Mouse (Mus musculus) liver, embryonic 13.5 days (tissue): ENCODE data around the gene Ltbp4. TPM values are rescaled to one million over a fixed set of nuclear protein-coding genes. Genes with fewer than 3 reads are reported as not detected.

Source experiments
- ATAC-seq: fragments of 200-750 bp; cut with Nextera tagmentation; 2 replicates; pipeline ENCODE4 v1.8.0; 2017; ENCODE audit warnings: low read depth, mild to moderate bottlenecking, moderate number of reproducible peaks, moderate library complexity
- DNase-seq: peaks from one replicate; pipeline ENCODE4 v3.0.0; 2022
- H3K27ac ChIP-seq: fragments of 300-500 bp; sonication (generic); 2 replicates; pipeline ENCODE4 v1.5.1; 2015; ENCODE audit warnings: moderate library complexity, mild to moderate bottlenecking, inconsistent platforms
- H3K27me3 ChIP-seq: fragments of 300-500 bp; sonication (generic); 2 replicates; pipeline ENCODE4 v1.6.1; 2015; ENCODE audit warnings: mild to moderate bottlenecking, inconsistent platforms
- H3K36me3 ChIP-seq: fragments of 300-500 bp; sonication (generic); 2 replicates; pipeline ENCODE4 v1.6.1; 2015; ENCODE audit warnings: mild to moderate bottlenecking, inconsistent platforms
- H3K4me1 ChIP-seq: fragments of 300-500 bp; sonication (generic); replicated peaks from 2 replicates; pipeline ENCODE4 v1.6.1; 2015; ENCODE audit warnings: inconsistent platforms
- H3K4me2 ChIP-seq: fragments of 300-500 bp; sonication (generic); 2 replicates; pipeline ENCODE4 v1.6.1; 2015; ENCODE audit warnings: inconsistent platforms, mild to moderate bottlenecking, moderate library complexity
- H3K4me3 ChIP-seq: fragments of 300-500 bp; sonication (generic); replicated peaks from 2 replicates; pipeline ENCODE4 v1.5.1; 2015; ENCODE audit warnings: mild to moderate bottlenecking, inconsistent platforms
- H3K9ac ChIP-seq: fragments of 300-500 bp; sonication (generic); 2 replicates; pipeline ENCODE4 v1.6.1; 2015; ENCODE audit warnings: mild to moderate bottlenecking, inconsistent platforms
- H3K9me3 ChIP-seq: fragments of 300-500 bp; sonication (generic); replicated peaks from 2 replicates; pipeline ENCODE4 v1.6.1; 2016; ENCODE audit warnings: inconsistent platforms
- WGBS: fragments of 180-500 bp; shearing (Covaris S2); methylation state at CpG from one replicate; pipeline ENCODE4 v1.1.7; 2015; ENCODE audit not compliant: insufficient replicate concordance; 5-methylcytosine and 5-hydroxymethylcytosine counted together
- polyA plus RNA-seq: library from polyadenylated mRNA; unstranded; fragments of >200 nt; fragmentation: Nextera tagmentation; extraction: Ambion mirVana; gene quantifications from 2 replicates; pipeline ENCODE4 v1.2.1, GENCODE M21; 2015

Gene Ltbp4
- 3.6 and 3.9 TPM in 2 replicates for polyA plus RNA-seq

DNA sequence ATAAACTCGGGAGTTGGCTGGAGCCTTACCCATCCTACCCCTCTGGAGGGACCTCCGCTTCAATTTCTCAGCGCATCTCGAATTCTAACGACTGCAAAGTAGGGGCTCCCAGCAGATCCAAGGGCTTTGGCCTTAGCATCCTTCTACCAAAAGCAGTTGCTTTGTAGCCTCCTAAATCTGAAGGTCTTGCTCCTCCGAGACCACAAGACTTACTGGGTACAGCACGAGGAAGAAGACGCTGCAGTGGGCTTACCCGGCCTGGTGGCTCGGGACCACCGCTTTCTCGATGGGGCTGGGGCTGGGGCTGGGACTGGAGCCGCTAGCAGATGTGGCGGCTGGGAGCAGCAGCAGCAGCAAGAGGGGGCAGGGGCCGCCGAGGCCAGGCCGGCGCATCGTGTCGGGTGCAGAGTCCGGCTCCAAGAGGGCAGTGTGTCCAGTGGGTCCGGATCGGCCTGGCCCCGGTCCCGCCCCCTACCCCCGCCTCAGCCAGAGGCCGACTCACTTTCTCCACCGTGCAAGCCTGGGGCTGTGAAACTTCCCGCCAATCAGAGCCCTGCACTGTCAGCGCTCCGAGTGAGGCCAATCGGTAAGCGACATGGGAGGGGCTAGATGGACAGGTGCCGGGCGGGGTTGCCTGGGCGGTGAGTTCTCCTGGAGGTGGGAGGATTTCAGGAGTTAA is at the start of gene Ltbp4:
TSS of gene Ltbp4 (minus strand) at position 518 of the 679 bp plus-strand sequence.
- WGBS: 2% methylated on average over 36 of the region's 36 CpGs
- no peak within 1 kb of the TSS; the same call in 1 of the 2 replicates for H3K9ac ChIP-seq
- H3K4me3 ChIP-seq: peak within 1 kb of the TSS; percentile 34
- H3K36me3 ChIP-seq: 0 out of 2 replicates have a peak, but pooled peaks cover under 1% of the 10 kb centered on the region
- H3K9me3 ChIP-seq: no peaks in the 10 kb centered on the region
- no peak for DNase-seq
- no peak within 1 kb of the TSS for H3K27ac ChIP-seq
- H3K4me2 ChIP-seq: peak within 1 kb of the TSS; percentile 53
- peaks cover 39% of the 10 kb centered on the region for H3K4me1 ChIP-seq
- peaks cover 79% of the 10 kb centered on the region for H3K27me3 ChIP-seq
- ATAC-seq: peak; percentile 67

DNA sequence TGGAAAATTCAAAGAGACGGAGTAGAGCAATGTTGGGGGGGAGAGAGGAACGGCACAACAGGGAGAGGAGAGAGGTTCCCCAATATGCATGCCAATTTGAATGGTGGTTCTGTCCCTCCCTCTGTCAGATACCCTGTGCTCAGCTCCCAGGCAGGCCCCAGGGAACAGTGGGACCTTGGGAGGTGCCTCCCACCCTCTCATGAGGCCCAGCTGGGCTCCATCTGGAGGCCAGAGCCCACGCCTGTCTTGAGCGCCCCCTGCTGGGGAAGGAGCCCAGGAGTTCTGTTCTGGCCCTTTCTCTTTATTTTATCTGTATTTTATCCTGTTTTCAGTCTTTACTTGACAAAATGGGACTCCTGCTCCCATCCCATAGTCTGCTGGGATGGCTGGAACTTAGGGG is 47.2 kb upstream of the Ltbp4 start:
- Histone ChIP-seq H3K4me2 (no peak overlapping the region), H3K4me3 (no peak overlapping the region), H3K27me3 (peaks cover 15% of the 10 kb centered on the region), H3K9me3 (no peaks in the 10 kb centered on the region), H3K27ac (0 out of 2 replicates have a peak overlapping the region, but pooled peaks have one; percentile 34), H3K9ac (no peak overlapping the region), H3K36me3 (no peaks in the 10 kb centered on the region), H3K4me1 (peaks cover 24% of the 10 kb centered on the region)
- WGBS: 32% methylated on average over 4 of the region's 4 CpGs
- peak; percentile 42 for DNase-seq
- ATAC-seq: no peak

DNA sequence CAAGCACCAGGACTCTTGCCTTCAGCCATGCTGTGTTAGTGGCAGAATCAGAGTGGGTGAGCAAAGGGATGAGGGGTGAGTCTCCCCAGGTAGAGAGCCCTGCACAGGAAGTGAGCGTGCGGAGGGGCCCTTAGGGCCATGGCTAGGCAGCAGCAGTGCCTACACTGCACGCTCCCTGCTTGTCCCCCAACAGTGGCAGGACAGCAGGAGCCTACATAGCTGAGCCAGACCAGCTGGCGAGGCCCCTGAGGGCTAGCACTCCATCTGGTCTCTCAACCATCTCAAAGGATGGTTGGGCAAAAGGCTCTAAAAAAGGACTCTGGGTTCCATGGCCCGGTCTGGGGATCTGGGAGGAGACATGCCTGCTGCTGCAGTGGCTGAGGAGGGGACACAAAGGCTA is 46.6 kb upstream of the Ltbp4 start:
- H3K4me3 ChIP-seq: no peak overlapping the region
- no peak overlapping the region; the same call in 1 of the 2 replicates for H3K9ac ChIP-seq
- peaks cover 24% of the 10 kb centered on the region for H3K4me1 ChIP-seq
- H3K27me3 ChIP-seq: peaks cover 21% of the 10 kb centered on the region
- H3K9me3 ChIP-seq: no peaks in the 10 kb centered on the region
- ATAC-seq (no peak), DNase-seq (no peak)
- no peak overlapping the region for H3K4me2 ChIP-seq
- 73% methylated on average over 5 of the region's 5 CpGs for WGBS
- H3K27ac ChIP-seq: peak overlapping the region; percentile 34; the same call in 1 of the 2 replicates
- H3K36me3 ChIP-seq: no peaks in the 10 kb centered on the region

DNA sequence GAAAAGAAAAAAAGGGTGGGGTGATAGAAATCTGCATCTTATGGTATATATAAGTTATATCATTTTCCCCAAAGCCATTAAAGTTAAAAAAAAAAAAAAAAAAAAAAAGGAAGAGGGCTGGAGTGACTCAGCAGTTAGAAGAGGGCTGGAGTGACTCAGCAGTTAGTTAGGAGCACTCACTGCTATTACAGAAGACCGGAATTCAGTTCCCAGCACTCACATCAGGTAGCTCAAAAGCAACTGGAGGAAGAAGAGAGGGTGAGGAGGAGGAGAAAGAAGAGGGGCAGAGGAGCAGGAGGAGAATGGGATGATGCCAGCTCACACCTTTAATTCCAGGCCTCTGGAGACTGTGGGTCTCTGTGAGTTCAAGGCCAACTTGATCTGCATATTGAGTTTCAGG is 45.7 kb upstream of the Ltbp4 start:
- 48% methylated on average over 1 of the region's 1 CpGs for WGBS
- Histone ChIP-seq H3K4me1 (peaks cover 24% of the 10 kb centered on the region), H3K4me2 (no peak overlapping the region), H3K4me3 (no peak overlapping the region), H3K27me3 (peaks cover 28% of the 10 kb centered on the region), H3K36me3 (no peaks in the 10 kb centered on the region), H3K27ac (peak overlapping the region; percentile 37), H3K9ac (no peak overlapping the region; the same call in 1 of the 2 replicates), H3K9me3 (no peaks in the 10 kb centered on the region)
- peak; percentile 39 for DNase-seq
- ATAC-seq: peak; percentile 47; the same call in 1 of the 2 replicates

DNA sequence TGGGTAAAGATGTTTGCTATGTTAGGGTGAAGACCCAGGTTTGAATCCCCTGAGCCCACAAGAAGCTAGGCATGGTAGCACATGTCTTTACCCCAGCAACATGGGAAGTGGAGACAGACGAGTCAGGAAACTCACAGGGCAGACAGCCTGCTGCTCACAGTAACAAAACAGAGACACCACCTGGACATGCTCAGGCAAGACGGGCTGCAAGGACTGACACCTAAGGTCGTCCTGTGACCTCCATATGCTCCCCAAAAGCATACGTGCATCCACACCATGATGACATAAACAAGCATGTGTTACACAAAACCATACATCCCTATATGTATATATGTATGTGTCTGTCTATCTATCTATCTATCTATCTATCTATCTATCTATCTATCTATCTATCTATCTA is 44.1 kb upstream of the Ltbp4 start:
- H3K4me3 ChIP-seq: no peak overlapping the region
- H3K4me2 ChIP-seq: no peak overlapping the region
- no peak for DNase-seq
- H3K4me1 ChIP-seq: peaks cover 24% of the 10 kb centered on the region
- WGBS: 51% methylated on average over 4 of the region's 4 CpGs
- H3K36me3 ChIP-seq: no peaks in the 10 kb centered on the region
- H3K27ac ChIP-seq: no peak overlapping the region
- no peak overlapping the region for H3K9ac ChIP-seq
- no peak for ATAC-seq
- no peaks in the 10 kb centered on the region for H3K9me3 ChIP-seq
- peaks cover 42% of the 10 kb centered on the region for H3K27me3 ChIP-seq

DNA sequence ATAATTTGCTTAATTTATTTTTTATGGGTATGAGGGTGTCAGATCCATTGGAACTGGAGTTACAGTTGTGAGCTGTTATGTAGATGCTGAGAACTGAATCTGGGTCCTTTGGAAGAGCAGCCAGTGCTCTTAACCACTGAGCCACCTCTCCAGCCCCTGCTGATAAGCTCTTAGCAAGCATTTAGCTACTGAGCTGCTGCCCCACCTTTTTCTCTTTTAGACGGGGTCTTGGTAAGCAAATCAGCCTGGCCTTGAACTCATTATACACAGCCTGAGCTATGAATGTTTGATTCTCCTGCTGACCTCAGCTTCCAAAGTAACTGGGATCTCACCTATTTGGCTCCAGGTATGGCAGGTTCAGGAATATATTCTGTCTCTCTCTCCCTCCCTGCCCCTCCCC is 43.5 kb upstream of the Ltbp4 start:
- Histone ChIP-seq H3K4me3 (no peak overlapping the region), H3K9me3 (no peaks in the 10 kb centered on the region), H3K4me1 (peaks cover 24% of the 10 kb centered on the region), H3K27ac (no peak overlapping the region), H3K27me3 (peaks cover 47% of the 10 kb centered on the region), H3K4me2 (no peak overlapping the region), H3K36me3 (no peaks in the 10 kb centered on the region), H3K9ac (no peak overlapping the region)
- ATAC-seq (no peak), DNase-seq (no peak)
- 4% methylated on average over 1 of the region's 1 CpGs for WGBS

DNA sequence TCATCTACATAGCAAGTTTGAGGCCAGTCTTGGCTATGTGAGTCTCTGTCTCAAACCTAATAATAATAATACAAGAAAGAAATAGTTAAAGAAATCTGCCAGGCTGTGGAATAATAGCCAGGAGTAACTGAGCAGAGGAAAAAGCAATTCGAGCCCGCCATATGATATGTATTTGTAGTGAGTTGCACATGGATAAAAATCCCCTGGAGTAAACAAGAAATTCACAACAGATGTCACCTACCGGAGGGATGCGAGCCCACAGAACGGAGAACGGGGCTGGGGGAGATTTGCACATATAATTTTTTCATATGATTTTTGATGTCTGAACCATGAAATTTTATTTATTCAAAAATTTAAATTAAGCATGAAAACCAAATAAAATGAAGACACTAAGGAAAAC is 42.3 kb upstream of the Ltbp4 start:
- H3K27me3 ChIP-seq: peaks cover 56% of the 10 kb centered on the region
- H3K4me3 ChIP-seq: no peak overlapping the region
- WGBS: 75% methylated on average over 6 of the region's 6 CpGs
- H3K9ac ChIP-seq: no peak overlapping the region
- peaks cover 24% of the 10 kb centered on the region for H3K4me1 ChIP-seq
- H3K27ac ChIP-seq: no peak overlapping the region
- H3K36me3 ChIP-seq: no peaks in the 10 kb centered on the region
- DNase-seq: no peak
- H3K9me3 ChIP-seq: no peaks in the 10 kb centered on the region
- H3K4me2 ChIP-seq: no peak overlapping the region
- ATAC-seq: no peak

DNA sequence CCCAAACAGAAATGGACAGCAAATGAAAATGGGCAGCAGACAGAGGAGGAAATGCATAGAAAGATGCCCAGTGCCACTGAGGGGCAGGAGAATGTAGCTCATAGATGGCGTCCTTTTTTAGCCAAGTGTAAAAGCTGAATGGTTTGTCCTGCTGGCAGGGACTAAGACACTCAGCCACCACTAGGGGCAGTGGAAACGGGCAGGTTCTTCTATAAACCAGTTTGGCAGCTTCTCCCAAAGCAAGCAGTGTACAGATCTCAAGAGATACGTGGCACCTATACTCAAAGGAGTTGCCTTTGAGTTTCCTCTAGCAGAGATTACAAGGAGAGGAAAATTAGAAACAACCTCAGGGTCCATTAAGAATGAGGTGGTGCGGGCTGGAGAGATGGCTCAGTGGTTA is 40.9 kb upstream of the Ltbp4 start:
- Histone ChIP-seq H3K27ac (no peak overlapping the region), H3K4me1 (peaks cover 10% of the 10 kb centered on the region), H3K4me3 (no peak overlapping the region), H3K4me2 (no peak overlapping the region), H3K27me3 (peaks cover 69% of the 10 kb centered on the region), H3K9me3 (no peaks in the 10 kb centered on the region), H3K36me3 (no peaks in the 10 kb centered on the region), H3K9ac (no peak overlapping the region)
- no peak for DNase-seq
- no peak for ATAC-seq
- 18% methylated on average over 4 of the region's 4 CpGs for WGBS

DNA sequence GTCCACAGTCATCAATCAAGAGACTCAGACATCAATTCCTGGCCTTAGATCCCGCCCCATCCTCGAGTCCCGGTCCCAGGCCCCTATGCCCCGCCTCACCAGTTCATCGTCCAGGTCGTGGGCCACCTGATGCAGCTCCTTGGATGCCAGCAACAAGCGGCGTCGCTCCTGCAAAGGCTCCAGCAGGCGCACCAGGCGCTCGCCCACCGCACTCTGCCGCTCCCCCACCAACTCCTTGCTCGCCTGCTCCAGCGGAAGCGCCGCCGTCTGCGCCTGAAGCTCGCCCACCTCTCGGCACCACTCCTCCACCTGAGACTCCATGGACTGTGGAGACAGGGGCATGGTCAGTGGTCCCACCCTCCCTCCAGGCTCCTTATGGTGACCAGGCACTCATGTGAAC is 37.8 kb upstream of the Ltbp4 start:
- Histone ChIP-seq H3K9ac (no peak overlapping the region), H3K4me3 (no peak overlapping the region), H3K27me3 (peaks cover 95% of the 10 kb centered on the region), H3K4me2 (no peak overlapping the region), H3K9me3 (no peaks in the 10 kb centered on the region), H3K27ac (no peak overlapping the region), H3K36me3 (no peaks in the 10 kb centered on the region), H3K4me1 (no peaks in the 10 kb centered on the region; the same call in 1 of the 2 replicates)
- DNase-seq (no peak), ATAC-seq (no peak)
- WGBS: 4% methylated on average over 22 of the region's 22 CpGs

DNA sequence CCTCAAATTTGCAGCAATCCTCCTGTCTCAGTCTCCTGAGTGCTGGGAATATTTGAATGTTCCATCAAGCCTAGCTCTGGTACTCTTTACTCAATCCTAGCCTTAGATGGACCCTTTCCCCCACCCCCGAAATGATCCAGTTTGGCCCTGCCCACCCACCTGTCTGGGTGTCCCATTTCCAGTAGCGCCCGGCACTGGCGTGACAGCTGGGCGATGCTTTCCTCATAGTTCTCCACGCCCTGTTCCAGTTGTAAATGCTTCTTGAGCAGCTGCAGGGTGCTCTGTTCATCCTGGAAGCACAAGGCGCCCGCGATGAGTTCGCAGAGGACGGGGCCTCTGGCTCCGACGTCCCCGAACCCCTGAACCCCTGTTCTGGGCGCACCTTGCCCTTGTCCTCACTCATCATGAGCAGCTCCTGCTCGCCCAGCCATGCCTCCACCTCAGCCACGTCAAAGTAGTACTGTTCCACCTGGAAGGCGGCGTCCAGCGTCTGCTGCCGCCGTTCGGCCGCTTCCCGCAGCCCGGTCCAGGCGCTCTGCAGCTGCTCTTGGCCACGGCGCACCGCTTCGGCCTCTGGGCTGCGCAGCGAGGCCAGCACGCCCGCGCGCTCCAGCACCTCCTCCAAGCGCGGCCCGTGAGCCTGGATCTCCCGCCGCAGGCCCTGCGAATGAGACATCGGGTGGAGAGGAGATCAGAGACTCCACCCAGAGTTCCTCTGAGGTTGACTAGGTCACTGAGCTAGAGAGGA is 34.4 kb upstream of the Ltbp4 start:
- Histone ChIP-seq H3K27ac (no peak overlapping the region), H3K4me2 (no peak overlapping the region), H3K27me3 (peaks cover 98% of the 10 kb centered on the region), H3K9me3 (0 out of 2 replicates have a peak, but pooled peaks cover 4% of the 10 kb centered on the region), H3K36me3 (no peaks in the 10 kb centered on the region), H3K9ac (no peak overlapping the region), H3K4me3 (no peak overlapping the region), H3K4me1 (peaks cover 8% of the 10 kb centered on the region)
- DNase-seq: no peak
- ATAC-seq: no peak
- WGBS: 8% methylated on average over 44 of the region's 44 CpGs

DNA sequence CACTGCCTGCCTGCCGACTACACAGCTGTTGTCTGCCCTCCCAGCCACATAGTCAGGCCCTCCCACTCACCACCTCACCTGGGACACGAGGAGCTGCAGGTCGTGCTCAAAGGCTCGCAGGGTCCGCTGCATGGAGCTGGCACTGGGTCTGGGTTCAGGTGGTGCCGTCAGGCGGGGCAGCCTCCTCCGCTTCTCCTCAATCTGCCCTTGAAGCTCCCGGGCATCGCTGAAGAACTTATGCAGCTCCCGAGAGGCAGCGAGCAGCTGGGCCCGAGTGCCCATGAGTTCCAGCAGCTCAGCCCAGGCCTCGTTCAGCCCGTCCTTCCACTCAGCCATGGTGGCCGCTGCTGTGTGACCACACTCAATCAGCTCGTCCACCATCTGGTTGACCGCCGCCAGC is 31.6 kb upstream of the Ltbp4 start:
- Histone ChIP-seq H3K36me3 (no peaks in the 10 kb centered on the region), H3K27ac (no peak overlapping the region), H3K9ac (no peak overlapping the region), H3K4me1 (peaks cover 12% of the 10 kb centered on the region), H3K9me3 (0 out of 2 replicates have a peak, but pooled peaks cover 4% of the 10 kb centered on the region), H3K4me3 (no peak overlapping the region), H3K27me3 (peaks cover 100% of the 10 kb centered on the region), H3K4me2 (no peak overlapping the region)
- no peak for DNase-seq
- ATAC-seq: no peak
- WGBS: 69% methylated on average over 19 of the region's 19 CpGs
